10 mouse cellular contexts compared by ENCODE assay signal in the genomic region with DNA sequence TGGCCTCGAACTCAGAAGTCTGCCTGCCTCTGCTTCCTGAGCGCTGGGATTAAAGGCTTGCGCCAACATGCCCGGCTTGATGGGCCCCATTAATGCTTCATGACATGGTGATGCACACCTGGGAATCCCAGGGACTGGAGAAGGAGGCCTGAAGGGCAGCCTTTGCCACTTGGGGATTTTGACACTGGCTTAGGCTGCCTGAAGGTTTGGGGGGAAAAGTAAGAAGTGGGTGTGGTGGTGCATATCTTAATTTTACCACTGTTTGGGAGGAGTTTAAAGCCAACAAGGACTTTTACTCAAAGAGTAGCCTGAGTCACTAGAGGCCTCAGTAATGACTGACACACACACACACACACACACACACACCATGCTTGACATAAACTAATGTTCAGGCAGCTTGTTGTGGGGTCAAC. TPM values are rescaled to one million over a fixed set of nuclear protein-coding genes. Genes with fewer than 3 reads are reported as not detected.
DNase-seq lines count a peak whose midpoint lies in the region; ATAC-seq and TF ChIP-seq lines count a peak whose summit lies in the region.
"Had no signal": no experiment of that assay in that cellular context is flagged by ENCODE, and none has a peak within 500 bp of the region (broad histone marks: within the 10 kb centered on the region; RNA-seq: fewer than 3 reads in every experiment).

No protein-coding gene starts in this region.

- no peaks in the 10 kb centered on the region for H3K9me3 ChIP-seq in CH12.LX (replicated peaks; ENCODE audit: low read length)
- no peaks in the 10 kb centered on the region for H3K9me3 ChIP-seq in liver, embryonic 15.5 days (replicated peaks)
- H3K9me3 ChIP-seq in forebrain, embryonic 12.5 days, result no peaks in the 10 kb centered on the region

- peaks cover 72% of the 10 kb centered on the region for H3K4me1 ChIP-seq in kidney, adult 2 months (ENCODE audit: control insufficient read depth, insufficient read depth, low read length)
- peaks cover 22 to 76% of the 10 kb centered on the region in 2 experiments for H3K4me1 ChIP-seq in CH12.LX (ENCODE audit: control insufficient read depth in 1 of 2, insufficient read depth in 2 of 2)
- peaks cover 94% of the 10 kb centered on the region for H3K4me1 ChIP-seq in liver, embryonic 15.5 days (replicated peaks)
- H3K4me1 ChIP-seq in forebrain, embryonic 12.5 days, result peaks cover 56% of the 10 kb centered on the region

- in situ Hi-C loops in CH12.LX (cut with MboI; ENCODE audit: low pct_ligation_motif_present, low pct_unique_long_range_greater_than_20kb, low sequenced_read_pairs), result no loop called here

- H3K36me3 ChIP-seq in kidney, adult 2 months (ENCODE audit: control insufficient read depth, insufficient read depth, low read length), result peaks cover 16% of the 10 kb centered on the region
- peaks cover 34 to 66% of the 10 kb centered on the region in 2 experiments for H3K36me3 ChIP-seq in CH12.LX (replicated peaks in 1 of 2; ENCODE audit: control insufficient read depth in 1 of 2, insufficient read depth in 1 of 2, low read length in 1 of 2)
- H3K36me3 ChIP-seq in liver, embryonic 15.5 days (replicated peaks), result peaks cover 81% of the 10 kb centered on the region
- H3K36me3 ChIP-seq in forebrain, embryonic 12.5 days (replicated peaks), result peaks cover 66% of the 10 kb centered on the region

- TF ChIP-seq CTCF in kidney, adult 2 months (conservative IDR thresholded peaks at IDR 0.05; ENCODE audit: insufficient read depth, insufficient read length, low read depth, low read length), result no peak
- no peak for TF ChIP-seq CTCF in CH12.LX (conservative IDR thresholded peaks at IDR 0.05 in 1 of 2, IDR thresholded peaks at IDR 0.05 in 1 of 2; ENCODE audit: low read depth in 2 of 2, low read length in 2 of 2)

- peak; percentile 29; the same call in 1 of the 2 replicates for ATAC-seq in erythroblast, adult 5-6 weeks (replicated peaks; ENCODE audit: low FRiP score, poor library complexity, severe bottlenecking)
- ATAC-seq in liver, embryonic 15.5 days (ENCODE audit: insufficient read depth), result peak; percentile 35
- no peak for ATAC-seq in forebrain, embryonic 12.5 days (ENCODE audit: low FRiP score)

- no peak for TF ChIP-seq RAD21 in CH12.LX (IDR thresholded peaks at IDR 0.05; ENCODE audit: low read depth, low read length)

- dilution Hi-C loops in CH12.LX (cut with MboI; ENCODE audit: extremely low pct_ligation_motif_present, extremely low pct_unique_long_range_greater_than_20kb, low sequenced_read_pairs), result no loop called here

- intact Hi-C loops in left cerebral cortex, postnatal 14 days (cut with DNase I), result no loop called here

- 0 out of 2 replicates have a peak overlapping the region, but pooled peaks have one; percentile 3 for H3K4me2 ChIP-seq in CH12.LX (ENCODE audit: insufficient read depth, low read depth, poor library complexity, severe bottlenecking)
- peak overlapping the region; percentile 77 for H3K4me2 ChIP-seq in liver, embryonic 15.5 days
- H3K4me2 ChIP-seq in forebrain, embryonic 12.5 days, result no peak overlapping the region

- no peak for TF ChIP-seq EP300 in CH12.LX (IDR thresholded peaks at IDR 0.05; ENCODE audit: low read length)

- no peak for TF ChIP-seq POLR2A in kidney, adult 2 months (IDR thresholded peaks at IDR 0.05; ENCODE audit: low read depth, low read length)
- TF ChIP-seq POLR2A in CH12.LX (IDR thresholded peaks at IDR 0.05; ENCODE audit: low read depth, low read length), result no peak; the same call in 1 of the 2 replicates

- no peak for DNase-seq in kidney, adult 2 months
- no peak for DNase-seq in kidney, adult 18-20 months
- peak; percentile 75 for DNase-seq in CH12.LX (ENCODE audit: extremely low read depth)
- DNase-seq in left cerebral cortex, adult 9 months (ENCODE audit: low spot score in 2 of 2), result no peak
- no peak for DNase-seq in left cerebral cortex, postnatal 14 days (ENCODE audit: low spot score in 2 of 2)
- DNase-seq: kidney, adult 9 months had no signal

- WGBS in kidney, adult 2 months, result 81% methylated on average over 4 of the region's 4 CpGs
- WGBS in liver, embryonic 15.5 days (ENCODE audit: insufficient replicate concordance), result 74% methylated on average over 4 of the region's 4 CpGs
- WGBS in forebrain, embryonic 12.5 days, result 87% methylated on average over 4 of the region's 4 CpGs

- H3K27ac ChIP-seq in kidney, adult 2 months (ENCODE audit: insufficient read depth, low read depth, low read length), result peak overlapping the region; percentile 91
- peak overlapping the region; percentile 91 for H3K27ac ChIP-seq in CH12.LX (ENCODE audit: insufficient read depth, low read depth)
- H3K27ac ChIP-seq in liver, embryonic 15.5 days (replicated peaks), result peak overlapping the region; percentile 89
- H3K27ac ChIP-seq in forebrain, embryonic 12.5 days, result no peak overlapping the region

- H3K9ac ChIP-seq in CH12.LX (ENCODE audit: insufficient read depth, low read depth), result no peak overlapping the region
- peak overlapping the region; percentile 33; the same call in 1 of the 2 replicates for H3K9ac ChIP-seq in liver, embryonic 15.5 days
- H3K9ac ChIP-seq in forebrain, embryonic 12.5 days, result no peak overlapping the region

- no peaks in the 10 kb centered on the region for H3K27me3 ChIP-seq in kidney, adult 2 months (replicated peaks; ENCODE audit: control insufficient read depth, insufficient read depth, low read length)
- H3K27me3 ChIP-seq in CH12.LX (replicated peaks), result no peaks in the 10 kb centered on the region
- no peaks in the 10 kb centered on the region for H3K27me3 ChIP-seq in liver, embryonic 15.5 days
- no peaks in the 10 kb centered on the region for H3K27me3 ChIP-seq in forebrain, embryonic 12.5 days
- H3K27me3 ChIP-seq: Patski had no signal

- no peak overlapping the region for H3K4me3 ChIP-seq in kidney, adult 2 months (ENCODE audit: insufficient read depth, low read depth, low read length)
- H3K4me3 ChIP-seq in CH12.LX (replicated peaks in 1 of 3; ENCODE audit: low read depth in 2 of 3, low read length in 2 of 3, poor library complexity in 1 of 3), result no peak overlapping the region
- 0 out of 2 replicates have a peak overlapping the region, but pooled peaks have one; percentile 20 for H3K4me3 ChIP-seq in liver, embryonic 15.5 days (replicated peaks)
- H3K4me3 ChIP-seq in forebrain, embryonic 12.5 days (replicated peaks), result no peak overlapping the region

- peaks cover 83% of the 10 kb centered on the region for H3K79me2 ChIP-seq in CH12.LX (replicated peaks; ENCODE audit: control insufficient read depth, extremely low read depth, insufficient read depth, poor library complexity, severe bottlenecking)

TF ChIP-seq in CH12.LX, 34 proteins besides CTCF, POLR2A, EP300 and RAD21 (continues in another document):
- TF ChIP-seq E2F4 (IDR thresholded peaks at IDR 0.05; ENCODE audit: insufficient replicate concordance, low read depth, low read length) (no peak), KAT2A (IDR thresholded peaks at IDR 0.05; ENCODE audit: insufficient replicate concordance, low read length) (no peak), ZKSCAN1 (IDR thresholded peaks at IDR 0.05; ENCODE audit: borderline replicate concordance, low read depth, low read length) (no peak), SMC3 (IDR thresholded peaks at IDR 0.05; ENCODE audit: low read depth, low read length) (no peak), CHD2 (IDR thresholded peaks at IDR 0.05; ENCODE audit: low read length) (no peak; the same call in 1 of the 2 replicates), RCOR1 (conservative IDR thresholded peaks at IDR 0.05; ENCODE audit: low read depth, low read length) (no peak; the same call in 1 of the 2 replicates), PAX5 (IDR thresholded peaks at IDR 0.05; ENCODE audit: low read length) (no peak), JUND (conservative IDR thresholded peaks at IDR 0.05; ENCODE audit: low read depth, low read length) (no peak), MXI1 (IDR thresholded peaks at IDR 0.05; ENCODE audit: low read depth, low read length) (no peak), MAFK (IDR thresholded peaks at IDR 0.05; ENCODE audit: insufficient replicate concordance, low read length) (no peak), TCF12 (IDR thresholded peaks at IDR 0.05; ENCODE audit: low read depth, low read length) (peak; percentile 63; the same call in 1 of the 2 replicates), SIN3A (IDR thresholded peaks at IDR 0.05; ENCODE audit: low read length) (peak; percentile 72)

RNA-seq across cellular contexts. Expression of gene Mcl1, which starts 6.4 kb away (rescaled TPM):
- 31.9 and 43.0 TPM in 2 replicates for polyA plus RNA-seq in kidney, adult 2 months (2012; rRNA removed)
- total RNA-seq in CH12.LX (2012; rRNA removed) (95.9 and 114 TPM in 2 replicates), CH12.LX (2014; rRNA removed) (223 and 225 TPM in 2 replicates)
- polyA plus RNA-seq in CH12.LX (2012; ENCODE audit: insufficient read length, low read depth), result 188 and 197 TPM in 2 replicates
- 83.2 and 113 TPM in 2 replicates for total RNA-seq in erythroblast, adult 5-6 weeks (2015; ENCODE audit: low replicate concordance)
- 70.6 and 76.3 TPM in 2 replicates for total RNA-seq in erythroblast, adult 5-6 weeks (2017; ENCODE audit: low replicate concordance)
- 34.8 and 39.0 TPM in 2 replicates for polyA plus RNA-seq in liver, embryonic 15.5 days (2015; fragmentation: Nextera tagmentation; extraction: Ambion mirVana)
- polyA plus RNA-seq in forebrain, embryonic 12.5 days (2016; fragmentation: Nextera tagmentation; extraction: Ambion mirVana), result 69.3 and 74.0 TPM in 2 replicates
- 10 to 100 TPM; 58.6 to 69.2 TPM for total RNA-seq in left cerebral cortex, postnatal 14 days (2021)

RNA-seq across cellular contexts. Expression of gene Adamtsl4, which starts 22.8 kb away (rescaled TPM):
- 5.2 and 6.0 TPM in 2 replicates for polyA plus RNA-seq in kidney, adult 2 months (2012; rRNA removed)
- 0.85 and 1.1 TPM in 2 replicates for total RNA-seq in CH12.LX (2012; rRNA removed)
- not detected in 2 replicates for total RNA-seq in CH12.LX (2014; rRNA removed)
- 0.10 TPM in 1 of 2 replicates, not detected in the other for polyA plus RNA-seq in CH12.LX (2012; ENCODE audit: insufficient read length, low read depth)
- total RNA-seq in erythroblast, adult 5-6 weeks (2015; ENCODE audit: low replicate concordance), result not detected in 2 replicates
- not detected in 2 replicates for total RNA-seq in erythroblast, adult 5-6 weeks (2017; ENCODE audit: low replicate concordance)
- 0.79 and 1.0 TPM in 2 replicates for polyA plus RNA-seq in liver, embryonic 15.5 days (2015; fragmentation: Nextera tagmentation; extraction: Ambion mirVana)
- polyA plus RNA-seq in forebrain, embryonic 12.5 days (2016; fragmentation: Nextera tagmentation; extraction: Ambion mirVana), result 0.65 and 1.1 TPM in 2 replicates
- 1 to 10 TPM; 2.0 TPM for total RNA-seq in left cerebral cortex, postnatal 14 days (2021)

RNA-seq across cellular contexts. Expression of gene Ensa, which starts 40.2 kb away (rescaled TPM):
- polyA plus RNA-seq in kidney, adult 2 months (2012; rRNA removed), result 9.9 and 13.2 TPM in 2 replicates
- 51.5 and 53.9 TPM in 2 replicates for total RNA-seq in CH12.LX (2012; rRNA removed)
- total RNA-seq in CH12.LX (2014; rRNA removed), result 57.8 and 60.8 TPM in 2 replicates
- polyA plus RNA-seq in CH12.LX (2012; ENCODE audit: insufficient read length, low read depth), result 58.4 and 62.6 TPM in 2 replicates
- total RNA-seq in erythroblast, adult 5-6 weeks (2015; ENCODE audit: low replicate concordance), result 30.9 and 34.1 TPM in 2 replicates
- 52.8 and 58.1 TPM in 2 replicates for total RNA-seq in erythroblast, adult 5-6 weeks (2017; ENCODE audit: low replicate concordance)
- polyA plus RNA-seq in liver, embryonic 15.5 days (2015; fragmentation: Nextera tagmentation; extraction: Ambion mirVana), result 32.7 and 35.9 TPM in 2 replicates
- polyA plus RNA-seq in forebrain, embryonic 12.5 days (2016; fragmentation: Nextera tagmentation; extraction: Ambion mirVana), result 102 and 104 TPM in 2 replicates
- 100 to 1,000 TPM; 332 to 337 TPM for total RNA-seq in left cerebral cortex, postnatal 14 days (2021)
